Mouse (Mus musculus) E14TG2a.4 (cell line): ENCODE measurements around the gene Pde6g.

Source experiments
- H3K27me3 ChIP-seq: 2 replicates; pipeline ENCODE4 v1.6.1; 2014; ENCODE audit warnings: low read length, control low read depth; ENCODE audit not compliant: insufficient read depth
- H3K36me3 ChIP-seq: 2 replicates; pipeline ENCODE4 v1.6.1; 2014; ENCODE audit warnings: low read length, control low read depth; ENCODE audit not compliant: insufficient read depth
- H3K4me1 ChIP-seq: replicated peaks from 2 replicates; pipeline ENCODE4 v1.6.1; 2014; ENCODE audit warnings: low read depth, low read length, control low read depth
- H3K4me3 ChIP-seq: replicated peaks from 2 replicates; pipeline ENCODE4 v1.5.1; 2014; ENCODE audit warnings: mild to moderate bottlenecking, low read length
- H3K9me3 ChIP-seq: 2 replicates; pipeline ENCODE4 v1.6.1; 2014; ENCODE audit warnings: low read length, control low read depth
- CTCF ChIP-seq: conservative IDR thresholded peaks from 2 replicates; pipeline ENCODE4 v1.5.1; 2014; ENCODE audit warnings: low read length
- NANOG ChIP-seq: IDR thresholded peaks from 2 replicates; pipeline ENCODE4 v1.6.1; 2014; ENCODE audit warnings: borderline replicate concordance, low read length, mixed read lengths
- POU5F1 ChIP-seq: IDR thresholded peaks from 2 replicates; pipeline ENCODE4 v1.6.1; 2014; ENCODE audit warnings: low read length, borderline replicate concordance

Gene Pde6g

DNA sequence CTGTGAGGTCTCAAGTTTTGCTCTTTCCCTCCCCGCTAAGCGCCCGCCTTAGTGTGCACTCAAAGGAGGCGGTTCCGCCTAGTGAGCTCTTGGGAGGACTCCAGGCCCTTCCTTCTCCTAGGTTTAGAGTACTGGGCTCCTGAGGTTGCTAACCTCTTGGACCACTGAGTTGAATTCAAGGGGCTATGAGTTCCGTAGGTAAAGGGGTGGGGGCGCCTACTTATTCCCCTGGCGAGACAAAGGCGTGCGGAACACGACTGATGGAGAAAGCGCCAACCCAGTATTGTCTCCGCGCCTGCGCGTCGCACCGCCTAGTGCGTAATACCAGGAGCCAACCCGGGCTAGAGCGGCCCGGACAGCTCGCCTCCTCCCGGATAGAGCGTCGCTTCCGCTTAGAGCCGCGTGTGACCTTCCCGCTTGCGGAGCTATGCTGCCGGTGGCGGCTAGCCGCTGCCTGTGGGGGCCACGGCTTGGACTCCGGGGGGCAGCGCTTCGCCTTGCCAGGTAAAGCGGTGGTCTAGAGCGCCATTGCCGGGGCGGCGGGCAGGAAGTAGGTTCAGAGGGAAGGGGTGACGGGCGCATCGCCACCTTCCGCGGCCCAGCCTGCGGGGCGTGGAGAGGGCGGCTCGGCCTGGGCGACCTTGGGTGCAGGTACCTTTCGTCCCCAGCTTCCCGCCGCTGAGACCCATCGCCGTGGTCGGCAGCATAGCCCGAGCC, 31.1 kb upstream of the Pde6g start, which contains the start of gene Mrpl12:
TSS of gene Mrpl12 (plus strand) at position 349 of the 717 bp plus-strand sequence.
- TF ChIP-seq POU5F1 (no peak), CTCF (no peak), NANOG (no peak)
- peaks cover 83% of the 10 kb centered on the region for H3K36me3 ChIP-seq
- no peaks in the 10 kb centered on the region for H3K27me3 ChIP-seq
- no peaks in the 10 kb centered on the region for H3K9me3 ChIP-seq
- peaks cover 62% of the 10 kb centered on the region for H3K4me1 ChIP-seq
- peak within 1 kb of the TSS; percentile 99 for H3K4me3 ChIP-seq

DNA sequence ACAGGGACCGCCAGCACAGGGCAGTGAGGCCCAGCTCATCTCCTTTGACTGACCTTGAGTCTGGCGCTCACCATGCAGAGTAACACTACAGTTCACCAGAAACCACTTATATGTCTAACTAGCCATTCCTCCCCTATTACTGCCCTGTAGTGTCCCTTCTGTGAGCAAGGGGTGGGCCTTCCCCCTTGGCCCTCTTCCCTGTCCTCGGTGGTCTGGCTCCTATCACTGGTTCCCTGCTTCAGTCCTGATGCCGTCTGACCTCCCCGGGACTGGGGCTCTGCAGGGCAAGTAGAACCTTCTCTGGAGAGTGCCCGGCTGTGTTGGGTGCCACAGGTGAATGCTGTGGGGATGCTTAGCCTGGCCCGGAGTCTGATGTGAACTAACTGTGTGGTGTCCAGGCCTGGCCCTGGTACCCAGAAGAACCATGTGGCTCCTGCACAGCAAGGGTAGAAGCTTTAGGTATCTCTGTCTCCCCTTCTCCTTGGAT, 30.2 kb upstream of the Pde6g start:
- TF ChIP-seq NANOG: no peak
- no peak for TF ChIP-seq CTCF
- TF ChIP-seq POU5F1: no peak
- Histone ChIP-seq H3K4me3 (peak overlapping the region; percentile 99), H3K9me3 (no peaks in the 10 kb centered on the region), H3K27me3 (no peaks in the 10 kb centered on the region), H3K4me1 (peaks cover 57% of the 10 kb centered on the region), H3K36me3 (peaks cover 83% of the 10 kb centered on the region)

DNA sequence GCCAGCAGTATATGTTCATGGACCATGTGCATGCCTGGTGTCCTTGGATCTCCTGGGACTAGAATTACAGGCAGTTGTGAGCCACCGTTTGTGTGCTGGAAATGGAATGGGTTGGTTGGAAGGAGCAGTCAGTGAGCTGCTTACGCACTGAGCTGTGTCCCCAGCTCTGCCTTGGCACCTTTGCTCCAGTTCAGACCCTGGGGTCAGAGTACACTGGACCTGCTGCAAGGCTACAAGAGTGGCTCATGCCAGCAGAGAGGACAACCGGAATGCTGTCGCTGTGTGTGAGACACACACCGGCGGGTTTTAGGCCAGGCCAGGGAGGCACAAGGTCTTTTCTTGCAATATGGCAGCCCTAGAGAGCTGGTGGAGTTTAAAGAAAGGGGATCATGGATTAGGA, 18.8 kb upstream of the Pde6g start:
- no peaks in the 10 kb centered on the region for H3K27me3 ChIP-seq

DNA sequence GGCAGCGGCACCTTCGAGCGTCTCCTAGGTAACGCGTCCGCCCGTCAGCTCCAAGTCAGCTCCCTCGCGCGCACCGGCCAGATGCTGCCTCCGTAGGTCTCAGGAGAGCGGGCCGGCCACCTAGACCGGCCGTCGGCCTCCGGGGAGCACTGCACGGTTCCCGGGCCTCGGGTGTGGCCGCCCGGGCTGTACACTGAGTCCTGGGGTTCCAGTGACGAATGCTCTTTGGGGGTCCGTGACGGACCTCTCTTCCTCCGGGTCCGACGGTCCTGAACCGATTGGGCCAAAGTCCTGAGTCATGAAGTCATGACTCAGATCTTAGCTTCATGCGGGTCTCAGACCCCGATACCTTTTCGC, 14.4 kb upstream of the Pde6g start:
- no peaks in the 10 kb centered on the region for H3K9me3 ChIP-seq
- H3K4me3 ChIP-seq: peak overlapping the region; percentile 99
- H3K27me3 ChIP-seq: no peaks in the 10 kb centered on the region
- no peak for TF ChIP-seq CTCF
- TF ChIP-seq POU5F1: no peak
- peaks cover 78% of the 10 kb centered on the region for H3K36me3 ChIP-seq
- H3K4me1 ChIP-seq: peaks cover 24% of the 10 kb centered on the region

More for the DNA sequence above, 18.8 kb upstream of the Pde6g start:
- Histone ChIP-seq H3K4me1 (peaks cover 26% of the 10 kb centered on the region), H3K4me3 (no peak overlapping the region), H3K36me3 (peaks cover 80% of the 10 kb centered on the region), H3K9me3 (no peaks in the 10 kb centered on the region)
- TF ChIP-seq CTCF: no peak
- TF ChIP-seq NANOG: no peak
- no peak for TF ChIP-seq POU5F1

DNA sequence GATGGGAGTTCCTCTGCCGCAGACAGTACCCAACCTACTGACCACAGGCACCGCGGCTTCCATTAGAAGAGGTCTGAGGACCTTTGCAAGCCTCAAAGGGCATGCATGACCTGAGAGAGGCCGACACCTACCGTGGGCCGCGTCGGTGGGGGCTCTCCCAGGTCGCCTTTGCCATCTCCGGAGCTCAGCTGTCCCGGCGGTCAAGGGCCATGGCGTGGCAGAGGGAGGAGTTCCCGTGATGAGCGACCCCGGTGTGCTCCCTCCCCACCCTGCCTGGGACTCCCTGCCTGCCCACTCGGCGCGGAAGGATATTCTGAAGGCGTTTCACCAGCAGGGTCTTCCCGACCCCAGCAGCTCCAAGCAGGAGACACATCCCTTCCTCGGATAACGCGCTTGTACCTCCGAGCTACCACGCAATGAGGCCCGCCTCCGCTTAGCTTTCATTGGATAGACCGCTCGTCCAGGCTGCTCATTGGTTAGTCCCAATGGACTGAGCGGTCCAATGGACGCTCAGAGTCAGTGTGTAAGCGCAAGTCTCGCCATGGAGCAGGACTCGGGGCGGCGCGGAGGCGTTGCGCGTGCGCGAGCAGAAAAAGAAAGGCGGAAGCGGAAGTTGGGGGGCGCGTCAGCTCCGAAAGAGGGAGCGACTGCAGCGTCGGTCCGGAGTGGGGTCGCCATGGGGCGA, 13.9 kb upstream of the Pde6g start, which contains the start of gene Arl16:
TSS of gene Arl16 (minus strand) at position 557 of the 685 bp plus-strand sequence.
- peak within 1 kb of the TSS; percentile 99 for H3K4me3 ChIP-seq
- no peaks in the 10 kb centered on the region for H3K27me3 ChIP-seq
- H3K4me1 ChIP-seq: peaks cover 26% of the 10 kb centered on the region
- TF ChIP-seq POU5F1: no peak
- TF ChIP-seq NANOG: no peak
- TF ChIP-seq CTCF: no peak
- no peaks in the 10 kb centered on the region for H3K9me3 ChIP-seq
- peaks cover 78% of the 10 kb centered on the region for H3K36me3 ChIP-seq

DNA sequence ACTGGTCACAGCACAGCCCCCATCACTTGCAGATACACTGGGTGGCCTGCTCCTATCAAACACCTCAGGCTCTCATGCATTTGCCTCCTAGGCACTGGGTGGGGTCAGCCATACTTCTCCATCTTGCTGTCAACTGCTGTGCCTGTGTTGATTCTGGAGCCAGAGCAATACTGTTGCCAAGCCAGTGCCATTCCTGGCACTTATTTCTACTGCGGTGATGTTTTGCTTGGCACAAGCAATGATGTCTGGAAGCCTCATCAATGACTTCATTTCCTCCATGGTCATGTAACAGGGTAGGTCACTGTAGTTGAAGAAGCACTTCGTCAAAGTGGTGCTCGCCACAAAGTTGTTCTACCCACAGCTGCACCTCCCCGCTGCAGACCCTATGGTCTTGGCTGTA, 12.2 kb upstream of the Pde6g start:
- Histone ChIP-seq H3K4me1 (peaks cover 36% of the 10 kb centered on the region), H3K9me3 (no peaks in the 10 kb centered on the region), H3K36me3 (peaks cover 78% of the 10 kb centered on the region), H3K27me3 (no peaks in the 10 kb centered on the region), H3K4me3 (no peak overlapping the region)
- TF ChIP-seq NANOG: no peak
- no peak for TF ChIP-seq POU5F1
- no peak for TF ChIP-seq CTCF

DNA sequence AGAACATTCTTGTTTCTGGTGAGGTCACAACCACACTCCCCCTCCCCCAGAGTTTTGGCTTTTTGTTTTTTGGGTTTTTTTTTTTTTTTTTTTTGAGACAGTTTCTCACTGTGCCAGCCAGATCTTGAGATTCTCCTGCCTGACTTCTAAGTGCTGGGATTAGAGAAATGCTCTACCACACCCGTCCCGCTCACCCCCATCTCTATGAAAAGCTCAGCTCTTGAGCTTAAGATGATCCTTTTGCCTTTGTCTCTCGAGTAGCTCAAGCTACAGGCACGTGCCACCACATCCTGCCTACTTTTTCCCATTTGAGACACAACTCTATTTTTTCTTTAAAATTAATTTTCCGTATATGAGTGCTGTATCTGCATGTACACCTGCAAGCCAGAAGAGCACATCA, 11.1 kb upstream of the Pde6g start:
- Histone ChIP-seq H3K27me3 (no peaks in the 10 kb centered on the region), H3K9me3 (no peaks in the 10 kb centered on the region), H3K4me1 (peaks cover 43% of the 10 kb centered on the region), H3K4me3 (no peak overlapping the region), H3K36me3 (peaks cover 76% of the 10 kb centered on the region)
- no peak for TF ChIP-seq POU5F1
- no peak for TF ChIP-seq CTCF
- no peak for TF ChIP-seq NANOG

DNA sequence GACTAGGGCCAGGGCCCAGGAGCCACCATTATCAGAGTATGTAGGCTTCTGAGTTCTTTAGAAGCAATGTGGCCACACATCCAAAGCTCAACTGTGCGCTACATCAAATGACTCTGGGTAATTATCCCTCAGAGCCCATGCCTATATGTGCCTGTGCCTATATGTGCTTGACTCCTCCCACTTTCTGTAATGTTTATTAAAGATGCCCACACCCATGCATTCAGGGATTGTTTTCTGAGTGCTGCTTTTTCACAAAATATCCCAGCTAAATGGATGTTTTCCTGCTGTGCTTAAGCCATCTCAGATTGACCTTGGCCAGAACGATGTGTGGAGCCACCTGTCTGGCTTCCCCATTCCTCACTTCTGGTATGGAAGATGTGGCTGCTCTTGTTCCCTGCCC, 10.2 kb upstream of the Pde6g start:
- Histone ChIP-seq H3K9me3 (no peaks in the 10 kb centered on the region), H3K36me3 (peaks cover 72% of the 10 kb centered on the region), H3K4me3 (no peak overlapping the region), H3K4me1 (peaks cover 50% of the 10 kb centered on the region), H3K27me3 (no peaks in the 10 kb centered on the region)
- no peak for TF ChIP-seq NANOG
- TF ChIP-seq CTCF: no peak
- TF ChIP-seq POU5F1: no peak
